Mouse (Mus musculus): ENCODE data around the gene Cmss1. TPM values are rescaled to one million over a fixed set of nuclear protein-coding genes. Genes with fewer than 3 reads are reported as not detected.

The Cmss1 gene
- polyA plus RNA-seq, 1 experiment from 2014 or later: 67.3 TPM

DNA sequence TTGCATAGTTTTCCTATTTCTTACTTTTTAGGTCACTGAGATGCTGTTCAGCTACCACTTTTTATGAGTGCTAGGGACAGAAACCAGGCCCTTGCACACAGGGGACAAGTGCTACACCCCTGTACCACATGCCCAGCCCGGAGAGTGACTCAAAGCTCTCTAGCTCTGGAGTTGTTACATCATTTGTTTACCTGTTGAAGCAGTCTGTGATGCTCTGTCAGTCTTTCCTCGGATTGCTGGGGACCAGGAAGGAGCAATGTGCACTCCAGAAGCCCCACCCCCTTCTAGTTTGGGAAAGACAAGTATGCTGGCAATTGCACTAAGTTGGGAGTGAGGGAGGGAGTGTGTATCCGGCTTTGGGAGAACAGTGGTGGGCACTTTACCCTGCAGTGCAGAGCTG is 257.0 kb downstream of the Cmss1 start:
- Histone ChIP-seq H3K4me3 (no peak overlapping the region), H3K27me3 (ENCODE audit: low read depth, poor library complexity, severe bottlenecking) (no peaks in the 10 kb centered on the region), H3K9me3 (replicated peaks) (no peaks in the 10 kb centered on the region), H3K27ac (replicated peaks) (no peak overlapping the region), H3K36me3 (no peaks in the 10 kb centered on the region), H3K4me1 (peaks cover 17% of the 10 kb centered on the region)
- WGBS: 70% methylated on average over 3 of the region's 3 CpGs
- DNase-seq (ENCODE audit: low spot score): no peak

GRCm38 (mm10) chr16:57349039-57349438 is 257.6 kb downstream of the Cmss1 start:
- no peaks in the 10 kb centered on the region for H3K27me3 ChIP-seq (ENCODE audit: low read depth, poor library complexity, severe bottlenecking)
- 88% methylated on average over 3 of the region's 3 CpGs for WGBS
- H3K36me3 ChIP-seq: no peaks in the 10 kb centered on the region
- DNase-seq (ENCODE audit: low spot score): no peak
- no peak overlapping the region for H3K4me3 ChIP-seq
- H3K9me3 ChIP-seq (replicated peaks): no peaks in the 10 kb centered on the region
- H3K4me1 ChIP-seq: peaks cover 17% of the 10 kb centered on the region
- no peak overlapping the region for H3K27ac ChIP-seq (replicated peaks)

DNA sequence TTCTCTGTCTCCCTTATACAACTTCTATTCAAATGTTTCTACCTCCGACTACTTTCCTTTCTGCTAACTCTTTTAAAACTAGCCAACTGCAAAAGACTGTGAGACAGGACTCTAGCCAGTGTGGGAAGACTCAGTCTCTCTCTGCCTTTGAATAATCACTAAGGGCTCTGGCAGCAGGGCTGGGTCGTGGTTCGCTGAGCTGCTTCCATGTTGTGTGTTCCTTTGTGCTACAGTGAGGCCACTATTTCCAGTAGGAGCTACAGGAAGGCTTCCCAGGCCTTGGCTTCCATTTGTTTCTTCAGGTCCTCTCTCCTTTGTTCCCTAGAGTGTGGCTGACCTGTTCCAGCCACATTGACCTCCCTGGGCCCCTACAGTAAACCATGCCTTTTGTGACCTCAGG is 260.4 kb downstream of the Cmss1 start:
- Histone ChIP-seq H3K27ac (replicated peaks) (no peak overlapping the region), H3K36me3 (no peaks in the 10 kb centered on the region), H3K4me3 (no peak overlapping the region), H3K27me3 (ENCODE audit: low read depth, poor library complexity, severe bottlenecking) (no peaks in the 10 kb centered on the region), H3K9me3 (replicated peaks) (no peaks in the 10 kb centered on the region), H3K4me1 (peaks cover 4% of the 10 kb centered on the region; the same call in 1 of the 2 replicates)
- WGBS: 70% methylated on average over 3 of the region's 3 CpGs
- no peak for DNase-seq (ENCODE audit: low spot score)

DNA sequence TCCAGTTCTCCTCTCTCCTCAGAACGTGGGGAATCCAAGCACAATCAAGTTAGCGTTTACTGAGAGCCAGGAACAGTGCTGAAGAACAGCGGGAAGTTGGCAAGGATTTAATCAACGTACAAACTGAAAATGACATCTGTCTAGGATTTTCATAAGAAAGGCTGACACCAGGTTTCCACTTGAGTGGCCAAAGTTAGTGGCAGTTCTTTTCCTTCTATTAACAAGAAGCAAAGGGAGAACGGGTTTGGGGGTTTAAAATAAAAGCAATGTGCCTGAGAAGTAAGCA is 266.1 kb downstream of the Cmss1 start:
- no peak for DNase-seq (ENCODE audit: low spot score)
- peaks cover 6% of the 10 kb centered on the region; the same call in 1 of the 2 replicates for H3K4me1 ChIP-seq
- no peaks in the 10 kb centered on the region for H3K27me3 ChIP-seq (ENCODE audit: low read depth, poor library complexity, severe bottlenecking)
- 68% methylated on average over 5 of the region's 5 CpGs for WGBS
- H3K9me3 ChIP-seq (replicated peaks): no peaks in the 10 kb centered on the region
- H3K4me3 ChIP-seq: no peak overlapping the region
- H3K27ac ChIP-seq (replicated peaks): no peak overlapping the region
- no peaks in the 10 kb centered on the region for H3K36me3 ChIP-seq

DNA sequence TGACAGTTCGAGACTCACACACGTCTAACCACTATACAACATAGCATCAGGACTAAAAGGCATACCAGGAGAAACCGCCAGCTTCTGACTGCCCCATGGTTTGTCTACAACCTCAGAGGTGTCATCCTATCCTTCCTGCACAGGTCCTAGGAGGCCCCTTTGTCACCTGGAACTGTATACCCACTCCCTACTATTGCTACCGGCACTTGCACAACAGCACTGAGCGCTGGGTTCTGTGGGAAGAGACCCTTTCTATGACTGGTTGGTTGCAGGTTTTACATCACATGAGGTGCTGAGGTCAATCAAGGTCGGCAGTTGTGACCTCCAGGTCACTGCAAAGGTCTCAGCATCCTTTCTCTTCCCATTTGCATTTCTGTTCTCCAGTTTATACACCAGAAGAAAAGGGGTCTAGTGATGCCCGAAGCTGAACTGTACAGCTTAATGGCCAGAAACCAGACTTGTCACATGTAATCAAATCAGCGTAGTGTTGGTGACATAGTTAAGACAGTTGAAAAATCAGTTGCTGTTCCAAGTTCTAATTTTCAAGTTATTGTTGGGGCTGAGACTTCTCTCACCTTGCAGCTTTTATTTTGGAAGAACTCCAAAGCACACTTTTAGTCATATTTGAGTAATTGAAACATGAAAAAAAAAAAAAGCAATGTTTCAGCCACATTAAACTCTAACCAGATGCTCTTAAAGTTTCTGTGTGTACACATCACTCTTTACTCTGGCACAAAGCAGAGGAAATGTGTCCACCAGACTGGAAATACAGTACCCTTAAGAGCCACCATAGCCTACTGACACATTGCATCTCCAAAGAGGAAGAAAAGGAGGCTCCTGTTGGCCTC is 266.7 kb downstream of the Cmss1 start:
- Histone ChIP-seq H3K4me1 (peaks cover 6% of the 10 kb centered on the region; the same call in 1 of the 2 replicates), H3K27me3 (ENCODE audit: low read depth, poor library complexity, severe bottlenecking) (no peaks in the 10 kb centered on the region), H3K27ac (replicated peaks) (no peak overlapping the region), H3K9me3 (replicated peaks) (no peaks in the 10 kb centered on the region), H3K4me3 (no peak overlapping the region), H3K36me3 (no peaks in the 10 kb centered on the region)
- 86% methylated on average over 8 of the region's 8 CpGs for WGBS
- no peak for DNase-seq (ENCODE audit: low spot score)

DNA sequence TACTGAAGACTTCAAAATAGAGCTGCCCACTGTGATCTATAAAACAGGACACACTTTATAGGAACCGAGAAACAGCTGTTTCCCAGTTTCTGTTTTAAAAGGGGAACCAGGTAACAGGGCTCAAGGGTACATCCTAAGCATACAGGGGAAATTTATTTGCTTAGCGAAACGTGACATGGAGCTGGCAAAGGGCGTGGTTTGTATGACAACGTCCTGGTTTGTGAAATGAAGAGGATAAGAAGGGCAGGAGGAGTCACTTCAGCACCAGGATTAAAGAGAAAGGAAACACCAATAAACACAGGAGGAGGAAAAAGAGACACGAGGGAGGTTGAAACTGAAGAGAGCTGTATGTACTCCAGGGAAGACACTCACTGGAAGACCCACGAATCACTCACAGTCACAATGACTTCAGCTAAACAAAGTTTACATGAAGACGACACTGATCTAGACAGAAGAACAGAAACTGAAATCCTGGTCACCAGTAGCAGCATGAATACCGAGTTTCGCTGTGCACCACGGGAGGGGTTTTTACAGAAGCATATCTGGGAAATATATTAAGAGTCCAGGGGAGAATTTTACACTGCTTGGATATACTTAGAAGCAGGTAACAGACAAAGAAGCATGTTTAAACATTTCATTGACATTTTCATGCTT is 269.8 kb downstream of the Cmss1 start:
- Histone ChIP-seq H3K9me3 (replicated peaks) (no peaks in the 10 kb centered on the region), H3K27me3 (ENCODE audit: low read depth, poor library complexity, severe bottlenecking) (no peaks in the 10 kb centered on the region), H3K36me3 (no peaks in the 10 kb centered on the region), H3K4me1 (peaks cover 6% of the 10 kb centered on the region; the same call in 1 of the 2 replicates), H3K4me3 (no peak overlapping the region), H3K27ac (replicated peaks) (no peak overlapping the region)
- DNase-seq (ENCODE audit: low spot score): no peak
- 82% methylated on average over 11 of the region's 11 CpGs for WGBS

DNA sequence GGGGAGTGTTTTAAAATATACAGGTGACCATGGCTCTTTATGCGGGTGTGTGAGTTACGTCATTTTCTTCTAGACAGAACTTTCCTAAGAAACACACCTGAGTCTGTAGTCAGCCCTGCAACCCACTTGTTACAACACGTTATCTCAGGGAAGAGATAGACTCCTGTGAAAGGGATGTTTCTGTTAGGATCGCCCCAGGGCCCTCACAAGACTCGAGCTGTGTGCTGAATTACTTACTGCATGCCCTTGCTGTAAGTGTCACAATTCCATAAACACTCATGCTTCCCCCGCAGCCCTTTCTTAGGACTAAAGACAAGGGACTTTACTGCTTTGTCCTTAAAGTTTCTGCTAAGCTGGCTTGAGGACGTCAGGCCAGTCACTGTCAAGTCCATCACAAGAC is 274.4 kb downstream of the Cmss1 start:
- no peaks in the 10 kb centered on the region for H3K4me1 ChIP-seq
- no peaks in the 10 kb centered on the region for H3K9me3 ChIP-seq (replicated peaks)
- no peak overlapping the region for H3K4me3 ChIP-seq
- no peak for DNase-seq (ENCODE audit: low spot score)
- no peaks in the 10 kb centered on the region for H3K27me3 ChIP-seq (ENCODE audit: low read depth, poor library complexity, severe bottlenecking)
- no peaks in the 10 kb centered on the region for H3K36me3 ChIP-seq
- no peak overlapping the region for H3K27ac ChIP-seq (replicated peaks)
- 88% methylated on average over 7 of the region's 7 CpGs for WGBS

GRCm38 (mm10) chr16:57330111-57330510 is 276.6 kb downstream of the Cmss1 start:
- no peaks in the 10 kb centered on the region for H3K9me3 ChIP-seq (replicated peaks)
- no peaks in the 10 kb centered on the region for H3K4me1 ChIP-seq
- H3K36me3 ChIP-seq: no peaks in the 10 kb centered on the region
- H3K4me3 ChIP-seq: no peak overlapping the region
- H3K27me3 ChIP-seq (ENCODE audit: low read depth, poor library complexity, severe bottlenecking): no peaks in the 10 kb centered on the region
- no peak overlapping the region for H3K27ac ChIP-seq (replicated peaks)
- DNase-seq (ENCODE audit: low spot score): no peak
- whole genome bisulfite sequencing: 86% methylated on average over 2 of the region's 2 CpGs

DNA sequence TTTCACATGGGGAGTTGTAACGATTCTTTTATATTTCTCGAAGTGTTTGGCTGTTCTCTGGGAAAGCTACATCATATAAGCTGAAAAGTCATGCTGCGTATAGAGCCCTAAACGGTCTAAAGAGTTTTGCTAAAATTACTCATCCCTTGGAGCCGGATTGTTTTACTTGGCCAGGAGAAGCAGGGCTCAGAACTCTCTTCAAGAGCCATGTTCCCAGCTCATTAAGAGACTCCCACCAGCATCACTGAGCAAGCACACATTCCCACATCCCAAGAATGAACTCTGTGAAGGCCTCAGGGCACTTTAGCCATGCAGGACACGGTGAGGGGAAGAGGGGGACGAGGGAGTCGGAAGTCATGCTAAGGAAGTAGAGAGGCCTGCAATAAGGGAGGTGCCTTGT is 277.6 kb downstream of the Cmss1 start:
- no peak overlapping the region for H3K4me3 ChIP-seq
- DNase-seq (ENCODE audit: low spot score): no peak
- 90% methylated on average over 8 of the region's 8 CpGs for WGBS
- H3K36me3 ChIP-seq: no peaks in the 10 kb centered on the region
- no peaks in the 10 kb centered on the region for H3K27me3 ChIP-seq (ENCODE audit: low read depth, poor library complexity, severe bottlenecking)
- H3K9me3 ChIP-seq (replicated peaks): no peaks in the 10 kb centered on the region
- H3K27ac ChIP-seq (replicated peaks): no peak overlapping the region
- no peaks in the 10 kb centered on the region for H3K4me1 ChIP-seq

- no peaks in the 10 kb centered on the region for H3K36me3 ChIP-seq
- H3K9me3 ChIP-seq (replicated peaks): no peaks in the 10 kb centered on the region
- no peaks in the 10 kb centered on the region for H3K4me1 ChIP-seq
- WGBS: 85% methylated on average over 7 of the region's 7 CpGs
- no peak for DNase-seq (ENCODE audit: low spot score)
- H3K27ac ChIP-seq (replicated peaks): no peak overlapping the region
- no peaks in the 10 kb centered on the region for H3K27me3 ChIP-seq (ENCODE audit: low read depth, poor library complexity, severe bottlenecking)
- H3K4me3 ChIP-seq: no peak overlapping the region
Observed at GRCm38 (mm10) chr16:57326996-57327395, 279.7 kb downstream of the Cmss1 start.

DNA sequence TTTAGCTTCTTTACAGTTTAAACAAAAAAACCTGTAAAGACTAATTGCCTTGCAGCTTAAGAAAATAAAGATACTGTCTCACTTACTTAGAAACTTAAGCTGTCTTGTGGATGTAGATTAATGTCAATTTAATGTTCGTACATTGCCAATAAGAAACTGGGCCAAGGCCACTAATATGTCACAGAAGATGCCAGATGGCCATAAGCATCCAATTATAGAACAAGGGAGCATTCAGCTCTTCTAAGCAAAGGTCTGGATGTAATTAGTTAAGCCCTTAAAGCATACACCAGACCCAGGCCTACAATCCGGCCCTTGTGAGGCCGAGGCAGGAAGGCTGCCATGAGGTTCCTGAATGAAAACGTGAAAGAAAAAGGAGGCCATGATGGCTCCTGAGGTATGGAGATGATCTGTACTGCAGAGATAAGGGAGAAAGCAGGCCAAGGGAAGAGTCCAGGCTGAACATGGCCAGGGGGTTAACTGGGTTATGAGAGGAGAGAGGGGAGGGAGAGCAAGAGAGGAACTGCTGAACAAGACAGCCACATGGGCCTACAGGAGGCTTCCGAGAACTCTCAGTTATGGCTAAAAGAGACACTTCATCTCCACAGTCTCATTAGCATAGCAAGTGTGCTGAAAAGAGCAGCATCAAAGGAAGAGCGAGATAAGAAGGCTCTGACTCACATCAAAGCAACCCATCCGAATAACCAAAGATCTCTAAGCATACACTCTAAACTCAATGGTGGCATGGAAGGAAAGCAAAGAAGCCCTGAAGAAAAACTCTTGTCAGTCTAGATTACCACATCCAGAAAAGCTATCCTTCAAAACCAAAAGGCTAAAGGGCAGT is 287.2 kb downstream of the Cmss1 start:
- Histone ChIP-seq H3K27ac (replicated peaks) (no peak overlapping the region), H3K9me3 (replicated peaks) (no peaks in the 10 kb centered on the region), H3K27me3 (ENCODE audit: low read depth, poor library complexity, severe bottlenecking) (no peaks in the 10 kb centered on the region), H3K4me3 (no peak overlapping the region), H3K4me1 (no peaks in the 10 kb centered on the region), H3K36me3 (no peaks in the 10 kb centered on the region)
- no peak for DNase-seq (ENCODE audit: low spot score)
- WGBS: 80% methylated on average over 7 of the region's 7 CpGs

DNA sequence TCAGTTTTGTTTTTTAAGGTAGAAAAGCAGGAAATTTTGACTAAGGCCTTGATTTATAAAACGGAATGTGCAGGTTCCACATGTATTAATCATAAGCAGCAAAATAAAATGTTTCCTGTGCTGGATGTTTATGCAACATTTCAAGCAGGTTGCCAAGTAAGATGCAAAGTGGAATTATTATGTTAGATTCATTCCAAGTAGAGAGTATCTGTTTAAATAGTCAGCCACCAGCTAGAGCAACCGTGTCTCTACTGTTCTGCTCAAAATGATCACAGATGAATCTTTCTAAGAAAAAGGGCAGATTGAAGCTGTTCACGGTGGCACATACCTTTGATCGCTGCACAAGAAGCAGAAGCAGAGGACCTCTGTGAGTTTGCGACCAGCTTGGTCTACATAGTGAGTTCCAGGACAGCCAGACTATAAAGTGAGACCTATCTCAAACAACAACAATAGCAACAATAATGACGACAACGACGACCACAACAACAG is 288.0 kb downstream of the Cmss1 start:
- Histone ChIP-seq H3K36me3 (no peaks in the 10 kb centered on the region), H3K9me3 (replicated peaks) (no peaks in the 10 kb centered on the region), H3K27me3 (ENCODE audit: low read depth, poor library complexity, severe bottlenecking) (no peaks in the 10 kb centered on the region), H3K4me1 (no peaks in the 10 kb centered on the region), H3K4me3 (no peak overlapping the region), H3K27ac (replicated peaks) (no peak overlapping the region)
- DNase-seq (ENCODE audit: low spot score): no peak
- 92% methylated on average over 8 of the region's 8 CpGs for WGBS

Measured in midbrain, embryonic 10.5 days (tissue).